Mouse (Mus musculus): ENCODE measurements around the gene Aqp7.

- TF ChIP-seq CTCF (IDR thresholded peaks at IDR 0.05; ENCODE audit: low read depth) (no peak), EP300 (IDR thresholded peaks at IDR 0.05; ENCODE audit: low read depth) (no peak)
These were observed 58.3 kb downstream of the Aqp7 start for GRCm38 (mm10) chr4:40989633-40990032.

Measured in heart, postnatal 0 days (tissue).